In the genomic region with DNA sequence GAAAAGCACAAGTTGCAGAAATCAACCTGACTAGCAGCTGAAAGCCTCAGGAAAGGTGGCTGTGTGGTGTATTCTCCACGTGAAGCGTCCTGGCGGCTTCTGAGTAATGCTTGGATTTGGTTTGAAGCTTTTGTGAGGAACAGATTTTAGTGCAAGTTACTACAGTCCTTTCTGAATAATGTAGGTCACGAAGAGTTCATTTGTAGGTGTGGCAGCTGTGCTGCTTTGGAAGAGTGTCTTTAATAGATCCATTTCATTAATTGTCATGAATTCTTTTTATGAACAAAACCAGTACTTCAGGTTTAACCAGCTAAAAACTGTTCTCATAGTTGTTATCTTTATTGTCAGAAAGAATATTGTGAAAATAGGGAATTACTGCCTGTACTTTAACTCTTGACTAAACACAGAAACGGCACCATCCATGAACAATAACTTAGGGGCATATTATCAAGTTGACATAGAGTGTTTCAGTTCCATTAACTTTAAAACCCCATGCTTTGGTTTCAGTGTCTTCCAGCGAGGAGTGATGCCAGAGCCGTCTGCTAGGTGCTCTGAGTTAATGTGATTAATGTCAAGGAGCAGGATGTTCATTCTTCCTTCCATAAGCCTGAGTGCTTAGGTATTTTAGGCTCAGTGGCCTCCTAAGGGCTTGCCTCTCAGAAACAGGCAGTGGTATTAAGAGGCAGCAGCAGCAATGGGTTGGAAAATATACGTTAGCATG, we compare ENCODE assay signal across 6 mouse cellular contexts.
A peak's percentile ranks its signal among the peaks of the same experiment; 100 is the strongest.
DNase-seq lines count a peak whose midpoint lies in the region; ATAC-seq lines count a peak whose summit lies in the region.
"Not testable (repeated sequence)": the region's sequence is repeated elsewhere in the genome, so short reads cannot be mapped to it uniquely, and the experiment has no call there.

No protein-coding gene starts in this region.

- not testable (repeated sequence) for H3K4me1 ChIP-seq in embryonic facial prominence, embryonic 11.5 days (ENCODE audit: control insufficient read depth, insufficient read depth, low read length); intestine, embryonic 15.5 days (replicated peaks); lung, embryonic 16.5 days (replicated peaks; ENCODE audit: control insufficient read depth, insufficient read depth, low read length); stomach, embryonic 15.5 days

- 73% methylated on average over 8 of the region's 8 CpGs for WGBS in embryonic facial prominence, embryonic 11.5 days
- WGBS in intestine, embryonic 15.5 days = 35% methylated on average over 8 of the region's 8 CpGs
- WGBS in lung, embryonic 16.5 days = 49% methylated on average over 8 of the region's 8 CpGs
- 35% methylated on average over 8 of the region's 8 CpGs for WGBS in stomach, embryonic 15.5 days

- H3K9me3 ChIP-seq in embryonic facial prominence, embryonic 11.5 days (replicated peaks; ENCODE audit: control insufficient read depth, low read length); intestine, embryonic 15.5 days; lung, embryonic 16.5 days (ENCODE audit: control insufficient read depth, low read length); stomach, embryonic 15.5 days: not testable (repeated sequence)

- not testable (repeated sequence) for H3K4me3 ChIP-seq in embryonic facial prominence, embryonic 11.5 days (ENCODE audit: low read depth, low read length); intestine, embryonic 15.5 days (replicated peaks); lung, embryonic 16.5 days (ENCODE audit: low read length); stomach, embryonic 15.5 days (replicated peaks)

- not testable (repeated sequence) for H3K27ac ChIP-seq in embryonic facial prominence, embryonic 11.5 days (replicated peaks; ENCODE audit: low read depth, low read length); intestine, embryonic 15.5 days
- H3K27ac ChIP-seq in lung, embryonic 16.5 days (ENCODE audit: low read length) = peak overlapping the region; percentile 36; the same call in 1 of the 2 replicates
- H3K27ac ChIP-seq in stomach, embryonic 15.5 days = peak overlapping the region; percentile 49

- H3K27me3 ChIP-seq in embryonic facial prominence, embryonic 11.5 days (ENCODE audit: control insufficient read depth, insufficient read depth, low read length); intestine, embryonic 15.5 days (replicated peaks); lung, embryonic 16.5 days (ENCODE audit: control insufficient read depth, insufficient read depth, low read depth, low read length); stomach, embryonic 15.5 days (replicated peaks): not testable (repeated sequence)

- peak; percentile 11 for DNase-seq in embryonic facial prominence, embryonic 11.5 days (ENCODE audit: low spot score)
- peak; percentile 52 for DNase-seq in fat pad, adult 2 months (ENCODE audit: extremely low read depth, low read depth, low spot score)
- DNase-seq in urinary bladder, postnatal 14 days (ENCODE audit: low spot score) = peak; percentile 28

- not testable (repeated sequence) for H3K36me3 ChIP-seq in embryonic facial prominence, embryonic 11.5 days (replicated peaks; ENCODE audit: control insufficient read depth, insufficient read depth, low read depth, low read length); intestine, embryonic 15.5 days; lung, embryonic 16.5 days (ENCODE audit: control insufficient read depth, insufficient read depth, low read length); stomach, embryonic 15.5 days

- not testable (repeated sequence) for H3K4me2 ChIP-seq in embryonic facial prominence, embryonic 11.5 days (ENCODE audit: low read depth, low read length); intestine, embryonic 15.5 days (replicated peaks); lung, embryonic 16.5 days (ENCODE audit: low read depth, low read length); stomach, embryonic 15.5 days

- not testable (repeated sequence) for ATAC-seq in embryonic facial prominence, embryonic 11.5 days (replicated peaks; ENCODE audit: insufficient number of reproducible peaks, low FRiP score, low TSS enrichment, low read depth); lung, embryonic 16.5 days (ENCODE audit: low read depth)
- ATAC-seq in intestine, embryonic 15.5 days = peak; percentile 75
- ATAC-seq in stomach, embryonic 15.5 days (ENCODE audit: insufficient read depth, low FRiP score, low read depth) = peak; percentile 60; the same call in 1 of the 2 replicates

- not testable (repeated sequence) for H3K9ac ChIP-seq in embryonic facial prominence, embryonic 11.5 days (replicated peaks; ENCODE audit: low read length); intestine, embryonic 15.5 days; lung, embryonic 16.5 days (ENCODE audit: low read length); stomach, embryonic 15.5 days
